Mouse (Mus musculus): Measurements from ENCODE around the gene Sertad4. TPM values are rescaled to one million over a fixed set of nuclear protein-coding genes. Genes with fewer than 3 reads are reported as not detected.

Gene Sertad4
- polyA plus RNA-seq, 1 experiment from 2014 or later: not detected

- over 99% methylated on average over 8 of the region's 8 CpGs for WGBS (ENCODE audit: missing documents)
- no peaks in the 10 kb centered on the region for H3K36me3 ChIP-seq (ENCODE audit: inconsistent target)
- H3K27ac ChIP-seq: no peak overlapping the region
- H3K4me3 ChIP-seq (ENCODE audit: inconsistent target): no peak overlapping the region
- H3K79me2 ChIP-seq (ENCODE audit: inconsistent target): no peaks in the 10 kb centered on the region
Observed at GRCm38 (mm10) chr1:192800338-192800737, 55.2 kb downstream of the Sertad4 start.

DNA sequence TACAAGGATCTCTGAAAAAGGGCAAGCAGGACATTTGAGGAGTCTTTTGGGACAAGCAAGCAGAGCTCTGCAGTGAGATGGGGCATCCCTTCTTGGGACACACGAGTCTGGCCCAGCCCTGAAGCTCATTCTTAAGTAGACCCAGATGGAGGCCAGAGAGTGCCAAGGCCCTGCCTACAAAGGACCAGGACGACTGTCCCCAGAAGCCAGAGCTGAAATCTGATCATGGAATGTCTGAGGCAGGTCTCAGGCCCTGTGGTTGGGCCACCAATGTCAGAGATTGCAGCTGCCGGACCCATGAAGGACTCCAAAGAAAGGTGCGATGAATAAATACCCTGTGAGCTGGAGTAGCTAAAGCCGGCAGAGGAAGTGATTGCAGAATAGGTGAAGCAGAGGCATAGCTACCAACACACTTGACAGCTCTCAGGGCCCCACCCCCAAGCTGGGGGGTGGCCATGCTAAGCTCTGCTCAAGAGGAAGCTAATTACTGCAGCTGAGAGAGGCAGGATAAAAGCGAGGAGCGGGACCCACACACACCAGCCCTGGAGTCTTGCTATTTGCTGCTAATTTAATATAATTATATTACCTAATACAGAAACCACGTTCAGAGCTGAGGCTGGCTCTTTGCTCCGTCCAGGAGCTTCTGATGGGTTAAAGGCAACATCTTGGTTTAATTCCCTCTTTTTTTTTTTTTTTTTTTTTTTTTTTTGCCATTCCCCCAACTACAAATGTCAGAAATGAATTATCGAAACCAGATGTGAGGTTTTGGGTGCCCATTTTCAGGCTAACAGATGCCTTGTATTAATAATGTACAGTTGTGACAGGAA lies 56.2 kb downstream of the Sertad4 start:
- no peak overlapping the region for H3K27ac ChIP-seq
- no peak overlapping the region for H3K4me3 ChIP-seq (ENCODE audit: inconsistent target)
- no peaks in the 10 kb centered on the region for H3K79me2 ChIP-seq (ENCODE audit: inconsistent target)
- WGBS (ENCODE audit: missing documents): 57% methylated on average over 8 of the region's 10 CpGs
- no peaks in the 10 kb centered on the region for H3K36me3 ChIP-seq (ENCODE audit: inconsistent target)

GRCm38 (mm10) chr1:192798212-192799164 lies 57.1 kb downstream of the Sertad4 start:
- Histone ChIP-seq H3K4me3 (ENCODE audit: inconsistent target) (no peak overlapping the region), H3K79me2 (ENCODE audit: inconsistent target) (no peaks in the 10 kb centered on the region), H3K36me3 (ENCODE audit: inconsistent target) (no peaks in the 10 kb centered on the region), H3K27ac (no peak overlapping the region)
- 91% methylated on average over 15 of the region's 16 CpGs for WGBS (ENCODE audit: missing documents)

GRCm38 (mm10) chr1:192797011-192797274 lies 58.6 kb downstream of the Sertad4 start:
- 89% methylated on average over 3 of the region's 3 CpGs for WGBS (ENCODE audit: missing documents)
- H3K4me3 ChIP-seq (ENCODE audit: inconsistent target): no peak overlapping the region
- no peaks in the 10 kb centered on the region for H3K79me2 ChIP-seq (ENCODE audit: inconsistent target)
- H3K27ac ChIP-seq: no peak overlapping the region
- H3K36me3 ChIP-seq (ENCODE audit: inconsistent target): no peaks in the 10 kb centered on the region

- 74% methylated on average over 9 of the region's 21 CpGs for WGBS (ENCODE audit: missing documents)
- Histone ChIP-seq H3K36me3 (ENCODE audit: inconsistent target) (no peaks in the 10 kb centered on the region), H3K79me2 (ENCODE audit: inconsistent target) (no peaks in the 10 kb centered on the region), H3K4me3 (ENCODE audit: inconsistent target) (no peak overlapping the region), H3K27ac (no peak overlapping the region)
Observed at GRCm38 (mm10) chr1:192796201-192797010, 59.1 kb downstream of the Sertad4 start.

DNA sequence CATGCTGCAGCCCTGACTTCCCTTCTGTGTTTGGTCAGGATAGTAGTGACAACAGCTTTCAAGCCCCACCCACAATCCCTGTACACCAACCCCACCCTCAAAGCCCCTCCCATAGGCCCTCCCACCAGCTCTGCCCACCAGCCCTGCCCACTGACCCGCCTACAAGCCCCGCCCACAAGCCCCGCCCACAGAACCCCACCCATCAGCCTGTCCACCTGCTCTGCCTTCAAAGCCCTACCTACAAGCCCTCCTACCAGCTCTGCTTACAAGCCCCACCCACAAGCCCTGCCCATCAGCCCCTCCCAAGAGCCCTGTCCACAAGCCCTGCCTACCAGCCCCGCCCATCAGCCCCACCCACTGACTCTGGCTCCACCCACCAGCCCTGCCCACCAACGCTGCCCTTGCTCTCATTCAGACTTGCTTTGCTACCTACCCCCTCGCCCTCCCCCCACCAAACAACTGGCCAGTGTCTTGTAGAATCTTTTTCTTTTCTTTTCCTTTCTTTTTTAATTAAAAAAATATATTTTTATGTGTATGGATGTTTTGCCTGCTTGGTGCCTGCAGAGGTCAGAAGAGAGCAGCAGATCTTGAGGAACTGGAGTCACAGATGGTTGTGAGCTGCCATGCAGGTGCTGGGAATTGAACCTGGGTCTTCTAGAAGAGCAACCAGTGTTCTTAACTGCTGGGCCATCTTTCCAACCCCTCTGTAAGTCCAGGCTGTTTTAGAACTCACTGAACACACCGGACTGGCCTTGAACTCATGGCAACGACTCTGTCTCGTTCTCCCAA lies 60.4 kb downstream of the Sertad4 start:
- Histone ChIP-seq H3K4me3 (ENCODE audit: inconsistent target) (no peak overlapping the region), H3K27ac (no peak overlapping the region), H3K79me2 (ENCODE audit: inconsistent target) (no peaks in the 10 kb centered on the region), H3K36me3 (ENCODE audit: inconsistent target) (no peaks in the 10 kb centered on the region)
- WGBS (ENCODE audit: missing documents): 78% methylated on average over 9 of the region's 9 CpGs

Other genes starting within 250 kb of the Sertad4 start
- gene Hhat, start 84.5 kb downstream of the Sertad4 start, polyA plus RNA-seq (2018): 0.78 to 1.7 TPM (median 0.85 TPM) in 3 replicates
- gene Syt14, start 180.0 kb upstream of the Sertad4 start, polyA plus RNA-seq (2018): not detected in 3 replicates

Measured in macrophage (primary cell).